Mouse (Mus musculus): ENCODE data around the gene Aqp1. TPM values are rescaled to one million over a fixed set of nuclear protein-coding genes. Genes with fewer than 3 reads are reported as not detected.
A peak's percentile ranks its signal among the peaks of the same experiment; 100 is the strongest.

Aqp1 gene
- total RNA-seq (2021) = 10 to 100 TPM; 35.1 to 85.4 TPM
- 135 and 204 TPM in 2 replicates for polyA plus RNA-seq (2012; rRNA removed)
- long read RNA-seq, transcript Aqp1-201 (4 exons, 2,627 nt) = major isoform, 77 of 93 reads
- long read RNA-seq, partial matches to known transcripts = 15 of 93 reads
- long read RNA-seq, other reads (novel, unspliced or antisense) = 1 of 93 reads

GRCm38 (mm10) chr6:55335989-55336514, at the start of gene Aqp1:
Gene Aqp1, plus strand, starts transcription at chr6:55336432.
- DNase-seq = peak; percentile 18

- DNase-seq = no peak
Measured at GRCm38 (mm10) chr6:55288007-55288602, 48.1 kb upstream of the Aqp1 start.

GRCm38 (mm10) chr6:55294549-55295131, 41.6 kb upstream of the Aqp1 start:
- DNase-seq = peak; percentile 22

DNA sequence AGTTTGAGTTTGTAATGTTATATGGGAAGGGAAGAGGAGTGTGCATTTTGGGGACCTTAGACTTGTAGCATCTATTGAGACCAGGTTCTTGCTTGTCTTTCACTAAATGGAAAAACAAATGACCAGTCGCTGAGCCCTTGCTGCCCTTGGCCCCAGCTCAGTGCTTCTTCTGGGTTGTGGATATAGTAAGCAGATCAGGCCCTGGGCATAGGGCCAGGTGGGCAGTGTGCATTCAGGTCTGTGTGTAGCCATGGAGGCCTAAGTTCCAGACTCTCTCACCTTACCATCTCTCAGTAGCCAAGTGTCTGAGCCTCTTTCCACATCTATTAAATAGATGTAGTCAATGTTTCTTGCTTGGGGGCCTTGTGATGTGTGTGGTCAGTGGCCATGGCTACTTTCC, 40.9 kb upstream of the Aqp1 start:
- no peak for DNase-seq

DNA sequence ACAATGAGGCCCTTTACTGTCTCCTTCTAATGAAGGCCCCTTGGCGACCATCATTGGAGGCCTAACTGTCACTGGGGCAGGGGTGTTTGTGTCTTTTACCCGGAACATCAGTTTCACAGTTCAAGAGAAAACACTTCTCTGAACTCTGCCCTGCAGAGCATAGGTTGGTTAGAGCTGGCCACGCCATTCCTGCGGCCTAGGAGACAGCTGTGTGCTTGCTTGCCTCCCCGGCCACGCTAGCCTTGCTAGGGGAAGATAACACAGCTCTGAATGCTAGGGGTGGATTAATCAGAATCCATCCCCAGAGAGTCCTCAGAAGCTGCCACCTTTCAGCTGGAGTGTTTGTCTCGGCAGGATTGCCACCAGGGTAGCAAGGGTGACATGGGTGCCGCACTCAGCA, 36.8 kb upstream of the Aqp1 start:
- no peak for DNase-seq

GRCm38 (mm10) chr6:55299917-55300316, 36.3 kb upstream of the Aqp1 start:
- DNase-seq = no peak

DNA sequence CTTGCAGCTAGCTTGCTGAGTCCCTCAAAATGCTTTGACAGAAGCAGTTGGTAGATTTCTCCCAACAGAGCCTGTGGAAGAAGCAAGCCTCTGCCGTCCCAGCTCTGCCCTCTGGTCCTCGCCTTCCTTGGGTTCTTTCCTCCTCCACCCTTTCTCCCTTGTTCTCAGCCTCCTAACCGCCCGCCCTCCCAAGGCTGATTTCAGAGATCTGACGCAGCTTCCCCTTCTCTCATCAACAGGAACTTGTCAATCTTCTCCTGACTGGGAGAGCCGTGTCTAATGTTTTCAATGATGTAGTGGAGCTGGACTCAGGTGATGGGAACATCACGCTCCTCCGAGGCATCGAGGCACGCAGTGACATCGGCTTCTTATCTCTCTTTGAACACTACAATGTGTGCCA, 35.5 kb upstream of the Aqp1 start:
- no peak for DNase-seq

DNA sequence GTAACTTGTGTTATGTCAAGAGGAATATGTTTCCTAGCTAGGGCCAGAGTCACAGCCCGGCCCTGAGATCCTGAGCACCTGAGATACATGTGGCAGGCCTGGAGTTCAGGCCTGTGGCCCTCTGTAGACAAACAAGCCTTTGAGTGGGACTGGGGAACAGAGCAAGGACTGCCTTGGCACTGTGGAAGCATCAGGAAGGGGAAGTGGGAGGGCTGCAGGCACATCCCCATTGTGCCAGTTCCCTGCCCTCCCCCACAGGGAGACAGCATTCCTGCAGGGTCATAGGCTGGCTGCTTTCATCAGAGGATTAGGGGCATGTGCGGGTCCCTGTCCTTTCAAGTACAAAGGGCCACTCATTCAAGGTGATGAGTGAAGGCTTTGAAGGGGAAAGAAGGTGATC, 26.1 kb upstream of the Aqp1 start:
- DNase-seq = no peak

DNA sequence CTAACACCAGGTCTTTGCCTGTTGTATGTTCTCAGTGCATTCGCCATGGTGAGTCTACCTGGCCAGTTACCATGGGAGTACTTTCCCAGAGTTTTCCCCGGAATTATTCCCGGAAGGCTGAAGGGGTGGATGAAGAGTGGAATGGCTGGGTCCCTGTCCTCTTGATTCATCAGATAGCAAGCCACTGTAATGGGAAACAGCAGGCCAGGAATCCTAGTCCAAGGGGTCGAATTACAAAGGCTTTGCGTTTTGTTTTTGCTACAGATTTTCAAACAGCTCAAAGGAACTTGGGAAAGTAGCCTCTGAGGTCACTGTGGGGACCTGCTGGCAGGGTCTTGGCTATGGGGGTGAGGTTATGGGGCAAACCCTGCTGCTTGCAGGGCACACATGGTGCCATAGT, 24.3 kb upstream of the Aqp1 start:
- DNase-seq = no peak

DNA sequence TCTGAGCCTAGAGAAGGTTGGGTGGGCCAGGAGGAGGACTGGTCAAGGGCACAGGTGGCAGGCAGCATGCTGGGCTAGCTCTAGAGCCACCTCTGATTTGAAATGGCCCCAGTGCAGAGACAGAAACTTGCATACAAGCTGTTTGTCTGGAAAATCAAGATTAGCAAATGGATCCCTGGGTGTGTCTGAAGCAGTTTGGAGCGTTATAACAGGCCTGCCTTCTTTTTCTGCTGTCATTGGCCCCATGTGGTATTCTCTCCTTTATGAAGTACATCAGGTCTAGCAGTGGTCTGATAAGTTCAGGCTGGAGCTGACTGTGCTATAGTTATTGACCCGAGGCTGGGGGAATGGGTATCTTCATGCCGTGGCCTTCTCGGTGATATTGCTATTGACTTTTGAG, 22.3 kb upstream of the Aqp1 start:
- no peak for DNase-seq

GRCm38 (mm10) chr6:55314628-55315027, 21.6 kb upstream of the Aqp1 start:
- no peak for DNase-seq

DNA sequence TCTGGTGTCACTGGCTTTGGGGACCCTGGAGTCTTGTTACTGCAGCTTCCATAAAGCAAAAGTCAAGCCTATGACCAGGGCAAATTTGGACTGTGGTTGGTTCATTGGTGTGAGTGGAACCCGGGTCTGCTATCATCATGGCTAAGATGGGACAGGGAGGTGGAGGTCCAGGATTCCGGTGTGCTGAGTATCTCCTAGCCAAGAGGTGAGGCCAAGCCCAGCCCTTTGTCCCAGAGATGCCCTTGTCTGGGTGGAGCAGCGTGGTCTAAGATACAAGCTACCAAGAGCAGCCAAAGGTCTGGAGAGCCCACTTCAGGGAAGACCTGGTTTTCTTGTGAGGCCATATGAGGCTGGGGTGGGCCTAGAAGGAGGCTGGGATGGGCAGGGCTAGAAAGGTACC, 17.6 kb upstream of the Aqp1 start:
- DNase-seq = no peak

GRCm38 (mm10) chr6:55319585-55320551, 16.4 kb upstream of the Aqp1 start:
- DNase-seq = no peak

DNA sequence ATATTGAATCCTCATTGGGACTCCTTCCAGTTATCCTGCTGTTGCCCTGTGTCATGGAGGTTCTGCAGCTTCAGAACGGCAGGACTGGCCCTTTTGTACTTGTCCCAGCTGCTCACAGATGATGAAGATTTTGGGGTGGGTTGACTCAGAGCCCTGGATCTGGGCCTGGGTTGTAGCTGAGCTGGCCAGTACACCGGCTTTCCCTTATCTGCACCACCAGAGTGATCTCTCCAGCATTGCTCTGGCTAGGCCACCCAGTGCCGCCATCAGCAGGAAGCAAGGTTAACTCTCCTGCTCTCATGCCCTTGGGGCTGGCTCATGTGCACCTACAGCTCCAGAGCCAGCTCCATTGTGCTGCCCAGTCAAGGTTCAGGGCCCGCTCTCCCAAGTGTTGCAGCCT, 15.3 kb upstream of the Aqp1 start:
- no peak for DNase-seq

DNA sequence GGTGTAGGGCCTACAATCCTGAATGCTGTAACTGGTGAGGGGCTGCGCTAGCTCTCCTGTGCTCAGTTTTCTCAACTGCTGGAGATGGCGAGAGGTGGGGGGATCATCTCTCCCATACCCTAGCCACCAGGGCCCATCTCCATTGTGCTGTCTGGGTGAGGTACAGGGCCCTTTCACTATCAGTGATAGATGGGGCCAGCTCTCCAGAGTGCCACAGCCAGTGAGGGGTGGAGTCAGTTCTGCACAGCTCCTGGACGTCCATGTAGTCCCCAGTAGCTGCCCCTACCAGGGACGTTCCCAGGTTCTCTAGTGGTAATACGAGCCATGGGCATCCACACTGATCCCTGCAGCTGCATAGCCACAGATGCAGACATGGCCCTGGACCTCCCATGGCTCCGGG, 14.7 kb upstream of the Aqp1 start:
- DNase-seq = no peak

DNA sequence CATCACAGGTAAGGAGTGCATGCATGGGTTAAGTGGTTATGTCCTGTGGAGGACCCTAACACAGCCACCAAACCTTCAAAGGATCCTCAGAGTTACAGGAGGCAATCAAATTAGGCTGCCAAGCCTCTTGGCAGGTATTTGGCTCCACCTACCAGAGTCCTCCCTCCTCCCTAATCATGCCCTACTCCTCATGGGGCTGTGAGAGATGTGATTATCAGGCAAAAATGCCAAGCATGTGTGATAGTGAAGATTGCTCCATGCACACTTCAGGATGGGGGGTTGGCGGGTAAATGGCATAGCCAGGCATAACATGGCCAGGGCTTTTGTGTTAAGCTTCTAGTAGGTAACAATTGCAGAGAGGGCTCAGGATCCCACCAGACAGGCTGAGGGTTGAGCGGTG, 13.3 kb upstream of the Aqp1 start:
- no peak for DNase-seq

DNA sequence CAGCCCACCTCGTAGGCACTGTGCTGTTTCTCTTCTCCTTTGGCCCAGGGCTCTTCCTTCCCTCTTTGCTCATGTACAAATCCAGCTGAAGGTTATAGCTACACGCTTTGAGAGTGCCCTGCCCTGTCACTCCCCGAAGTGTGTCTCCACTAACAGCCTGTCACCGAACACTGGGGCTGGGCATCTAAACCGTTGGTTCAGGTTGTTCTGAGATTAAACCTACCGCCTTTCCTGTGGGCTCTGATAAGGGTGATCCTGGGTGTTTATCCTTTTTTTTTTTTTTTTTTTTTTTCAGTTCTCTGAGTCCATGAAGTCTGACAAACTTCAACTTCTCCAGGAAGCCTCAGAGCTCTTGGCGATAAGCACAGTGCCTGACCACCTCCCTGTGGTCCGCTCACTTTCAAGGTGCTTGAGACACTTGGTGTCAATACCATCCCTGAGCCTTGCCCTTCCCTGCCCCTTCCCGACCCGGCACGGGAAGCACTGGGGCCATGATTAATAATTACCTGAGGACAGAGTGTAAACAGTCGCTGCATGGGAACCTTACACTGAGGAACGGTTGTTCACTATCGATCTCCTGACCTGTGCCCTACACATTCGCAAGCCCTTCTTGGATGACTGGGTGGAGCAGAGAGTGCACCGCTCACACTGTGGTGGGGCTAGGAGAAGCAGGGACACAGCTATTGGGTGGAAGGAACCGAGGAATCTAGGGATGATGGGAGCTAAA, 12.2 kb upstream of the Aqp1 start:
- peak; percentile 9 for DNase-seq

- no peak for DNase-seq
Measured at GRCm38 (mm10) chr6:55324785-55325184, 11.4 kb upstream of the Aqp1 start.

- no peak for DNase-seq
Measured at GRCm38 (mm10) chr6:55326299-55326698, 9.9 kb upstream of the Aqp1 start.

- DNase-seq = no peak
Measured at GRCm38 (mm10) chr6:55327326-55327725, 8.9 kb upstream of the Aqp1 start.

GRCm38 (mm10) chr6:55328179-55328578, 8.1 kb upstream of the Aqp1 start:
- DNase-seq = no peak

DNA sequence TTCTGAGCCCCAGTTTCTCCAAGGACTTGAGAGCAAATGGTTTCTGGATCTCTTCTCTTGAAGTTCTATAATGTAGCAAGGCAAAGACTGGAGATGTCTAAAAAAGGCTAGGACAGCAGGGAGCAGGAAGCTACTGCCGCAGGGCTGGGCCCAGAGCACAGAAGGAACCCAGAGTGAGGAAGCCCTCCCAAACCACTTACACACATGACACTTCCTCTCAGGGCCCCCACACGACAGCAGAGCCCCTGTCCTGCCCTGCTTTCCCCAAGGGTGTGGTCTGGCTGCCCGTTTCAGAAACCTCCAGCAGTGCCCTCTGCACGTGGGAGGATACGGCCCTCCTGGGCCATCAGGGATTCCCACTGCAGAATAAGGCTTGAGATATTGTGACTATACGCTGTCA, 4.9 kb upstream of the Aqp1 start:
- DNase-seq = no peak
